Mouse (Mus musculus): ENCODE results near the gene Mlst8. TPM values are rescaled to one million over a fixed set of nuclear protein-coding genes. Genes with fewer than 3 reads are reported as not detected.

The Mlst8 gene
- polyA plus RNA-seq, 1 experiment from 2014 or later = 29.7 TPM

- Histone ChIP-seq H3K9ac (ENCODE audit: low read length) (no peak overlapping the region), H3K4me3 (ENCODE audit: low read depth, low read length) (no peak overlapping the region), H3K27ac (ENCODE audit: low read depth, low read length) (no peak overlapping the region), H3K4me1 (ENCODE audit: control insufficient read depth, insufficient read depth, low read length) (no peaks in the 10 kb centered on the region), H3K36me3 (ENCODE audit: control insufficient read depth, insufficient read depth, low read length) (peaks cover 16% of the 10 kb centered on the region), H3K4me2 (ENCODE audit: low read depth) (no peak overlapping the region), H3K9me3 (ENCODE audit: control insufficient read depth, low read length) (no peaks in the 10 kb centered on the region), H3K27me3 (ENCODE audit: control insufficient read depth, insufficient read depth, low read length) (no peaks in the 10 kb centered on the region)
- ATAC-seq (ENCODE audit: insufficient read depth, low FRiP score, low TSS enrichment) = no peak
- WGBS = 85% methylated on average over 12 of the region's 12 CpGs
- no peak for DNase-seq (ENCODE audit: low spot score)
Measured at GRCm38 (mm10) chr17:24507806-24508460, 29.1 kb upstream of the Mlst8 start.

GRCm38 (mm10) chr17:24507129-24507664 is 28.3 kb upstream of the Mlst8 start:
- ATAC-seq (ENCODE audit: insufficient read depth, low FRiP score, low TSS enrichment) = 0 out of 2 replicates have a peak, but pooled peaks have one; percentile 17
- H3K9ac ChIP-seq (ENCODE audit: low read length) = no peak overlapping the region
- 47% methylated on average over 19 of the region's 19 CpGs for WGBS
- H3K4me3 ChIP-seq (ENCODE audit: low read depth, low read length) = no peak overlapping the region
- no peaks in the 10 kb centered on the region for H3K27me3 ChIP-seq (ENCODE audit: control insufficient read depth, insufficient read depth, low read length)
- no peaks in the 10 kb centered on the region for H3K9me3 ChIP-seq (ENCODE audit: control insufficient read depth, low read length)
- H3K4me2 ChIP-seq (ENCODE audit: low read depth) = no peak overlapping the region
- no peak overlapping the region for H3K27ac ChIP-seq (ENCODE audit: low read depth, low read length)
- no peaks in the 10 kb centered on the region for H3K4me1 ChIP-seq (ENCODE audit: control insufficient read depth, insufficient read depth, low read length)
- DNase-seq (ENCODE audit: low spot score) = no peak
- H3K36me3 ChIP-seq (ENCODE audit: control insufficient read depth, insufficient read depth, low read length) = peaks cover 16% of the 10 kb centered on the region

- ATAC-seq (ENCODE audit: insufficient read depth, low FRiP score, low TSS enrichment) (no peak), DNase-seq (ENCODE audit: low spot score) (no peak)
- Histone ChIP-seq H3K4me3 (ENCODE audit: low read depth, low read length) (no peak overlapping the region), H3K27me3 (ENCODE audit: control insufficient read depth, insufficient read depth, low read length) (no peaks in the 10 kb centered on the region), H3K4me2 (ENCODE audit: low read depth) (no peak overlapping the region), H3K36me3 (ENCODE audit: control insufficient read depth, insufficient read depth, low read length) (peaks cover 16% of the 10 kb centered on the region), H3K9me3 (ENCODE audit: control insufficient read depth, low read length) (no peaks in the 10 kb centered on the region), H3K27ac (ENCODE audit: low read depth, low read length) (no peak overlapping the region), H3K9ac (ENCODE audit: low read length) (0 out of 2 replicates have a peak overlapping the region, but pooled peaks have one; percentile 19), H3K4me1 (ENCODE audit: control insufficient read depth, insufficient read depth, low read length) (no peaks in the 10 kb centered on the region)
- WGBS = 28% methylated on average over 36 of the region's 36 CpGs
Measured at GRCm38 (mm10) chr17:24506332-24507070, 27.6 kb upstream of the Mlst8 start.

GRCm38 (mm10) chr17:24505286-24505955 is 26.5 kb upstream of the Mlst8 start:
- Histone ChIP-seq H3K27ac (ENCODE audit: low read depth, low read length) (no peak overlapping the region), H3K4me2 (ENCODE audit: low read depth) (no peak overlapping the region), H3K9me3 (ENCODE audit: control insufficient read depth, low read length) (no peaks in the 10 kb centered on the region), H3K36me3 (ENCODE audit: control insufficient read depth, insufficient read depth, low read length) (peaks cover 14% of the 10 kb centered on the region), H3K9ac (ENCODE audit: low read length) (no peak overlapping the region), H3K27me3 (ENCODE audit: control insufficient read depth, insufficient read depth, low read length) (no peaks in the 10 kb centered on the region), H3K4me1 (ENCODE audit: control insufficient read depth, insufficient read depth, low read length) (no peaks in the 10 kb centered on the region), H3K4me3 (ENCODE audit: low read depth, low read length) (no peak overlapping the region)
- ATAC-seq (ENCODE audit: insufficient read depth, low FRiP score, low TSS enrichment) (no peak), DNase-seq (ENCODE audit: low spot score) (no peak)
- WGBS = 91% methylated on average over 30 of the region's 30 CpGs

- H3K9ac ChIP-seq (ENCODE audit: low read length) = no peak overlapping the region
- WGBS = 92% methylated on average over 10 of the region's 10 CpGs
- DNase-seq (ENCODE audit: low spot score) (no peak), ATAC-seq (ENCODE audit: insufficient read depth, low FRiP score, low TSS enrichment) (no peak)
- H3K36me3 ChIP-seq (ENCODE audit: control insufficient read depth, insufficient read depth, low read length) = peaks cover 6% of the 10 kb centered on the region
- H3K9me3 ChIP-seq (ENCODE audit: control insufficient read depth, low read length) = no peaks in the 10 kb centered on the region
- no peaks in the 10 kb centered on the region for H3K4me1 ChIP-seq (ENCODE audit: control insufficient read depth, insufficient read depth, low read length)
- no peaks in the 10 kb centered on the region for H3K27me3 ChIP-seq (ENCODE audit: control insufficient read depth, insufficient read depth, low read length)
- no peak overlapping the region for H3K4me2 ChIP-seq (ENCODE audit: low read depth)
- H3K4me3 ChIP-seq (ENCODE audit: low read depth, low read length) = no peak overlapping the region
- no peak overlapping the region for H3K27ac ChIP-seq (ENCODE audit: low read depth, low read length)
Measured at GRCm38 (mm10) chr17:24504085-24504484, 25.2 kb upstream of the Mlst8 start.

- ATAC-seq (ENCODE audit: insufficient read depth, low FRiP score, low TSS enrichment) (no peak), DNase-seq (ENCODE audit: low spot score) (no peak)
- H3K4me1 ChIP-seq (ENCODE audit: control insufficient read depth, insufficient read depth, low read length) = no peaks in the 10 kb centered on the region
- no peak overlapping the region for H3K4me2 ChIP-seq (ENCODE audit: low read depth)
- no peaks in the 10 kb centered on the region for H3K9me3 ChIP-seq (ENCODE audit: control insufficient read depth, low read length)
- no peak overlapping the region for H3K9ac ChIP-seq (ENCODE audit: low read length)
- peaks cover 5% of the 10 kb centered on the region for H3K36me3 ChIP-seq (ENCODE audit: control insufficient read depth, insufficient read depth, low read length)
- H3K27ac ChIP-seq (ENCODE audit: low read depth, low read length) = no peak overlapping the region
- no peak overlapping the region for H3K4me3 ChIP-seq (ENCODE audit: low read depth, low read length)
- no peaks in the 10 kb centered on the region for H3K27me3 ChIP-seq (ENCODE audit: control insufficient read depth, insufficient read depth, low read length)
- WGBS = 49% methylated on average over 11 of the region's 11 CpGs
Measured at GRCm38 (mm10) chr17:24502208-24502607, 23.3 kb upstream of the Mlst8 start.

- H3K9me3 ChIP-seq (ENCODE audit: control insufficient read depth, low read length) = no peaks in the 10 kb centered on the region
- H3K4me1 ChIP-seq (ENCODE audit: control insufficient read depth, insufficient read depth, low read length) = no peaks in the 10 kb centered on the region
- 89% methylated on average over 1 of the region's 1 CpGs for WGBS
- DNase-seq (ENCODE audit: low spot score) (no peak), ATAC-seq (ENCODE audit: insufficient read depth, low FRiP score, low TSS enrichment) (no peak)
- no peak overlapping the region for H3K4me3 ChIP-seq (ENCODE audit: low read depth, low read length)
- H3K27me3 ChIP-seq (ENCODE audit: control insufficient read depth, insufficient read depth, low read length) = no peaks in the 10 kb centered on the region
- no peak overlapping the region for H3K27ac ChIP-seq (ENCODE audit: low read depth, low read length)
- H3K9ac ChIP-seq (ENCODE audit: low read length) = no peak overlapping the region
- no peak overlapping the region for H3K4me2 ChIP-seq (ENCODE audit: low read depth)
- peaks cover 4% of the 10 kb centered on the region; the same call in 1 of the 2 replicates for H3K36me3 ChIP-seq (ENCODE audit: control insufficient read depth, insufficient read depth, low read length)
Measured at GRCm38 (mm10) chr17:24496026-24496425, 17.1 kb upstream of the Mlst8 start.

- WGBS = 86% methylated on average over 3 of the region's 3 CpGs
- ATAC-seq (ENCODE audit: insufficient read depth, low FRiP score, low TSS enrichment) (no peak), DNase-seq (ENCODE audit: low spot score) (no peak)
- Histone ChIP-seq H3K27ac (ENCODE audit: low read depth, low read length) (no peak overlapping the region), H3K4me1 (ENCODE audit: control insufficient read depth, insufficient read depth, low read length) (no peaks in the 10 kb centered on the region), H3K4me3 (ENCODE audit: low read depth, low read length) (no peak overlapping the region), H3K9me3 (ENCODE audit: control insufficient read depth, low read length) (no peaks in the 10 kb centered on the region), H3K4me2 (ENCODE audit: low read depth) (no peak overlapping the region), H3K36me3 (ENCODE audit: control insufficient read depth, insufficient read depth, low read length) (peaks cover 4% of the 10 kb centered on the region; the same call in 1 of the 2 replicates), H3K27me3 (ENCODE audit: control insufficient read depth, insufficient read depth, low read length) (no peaks in the 10 kb centered on the region), H3K9ac (ENCODE audit: low read length) (no peak overlapping the region)
Measured at GRCm38 (mm10) chr17:24495443-24495842, 16.6 kb upstream of the Mlst8 start.
